ENCODE assay signal across 15 mouse cellular contexts in the genomic region with DNA sequence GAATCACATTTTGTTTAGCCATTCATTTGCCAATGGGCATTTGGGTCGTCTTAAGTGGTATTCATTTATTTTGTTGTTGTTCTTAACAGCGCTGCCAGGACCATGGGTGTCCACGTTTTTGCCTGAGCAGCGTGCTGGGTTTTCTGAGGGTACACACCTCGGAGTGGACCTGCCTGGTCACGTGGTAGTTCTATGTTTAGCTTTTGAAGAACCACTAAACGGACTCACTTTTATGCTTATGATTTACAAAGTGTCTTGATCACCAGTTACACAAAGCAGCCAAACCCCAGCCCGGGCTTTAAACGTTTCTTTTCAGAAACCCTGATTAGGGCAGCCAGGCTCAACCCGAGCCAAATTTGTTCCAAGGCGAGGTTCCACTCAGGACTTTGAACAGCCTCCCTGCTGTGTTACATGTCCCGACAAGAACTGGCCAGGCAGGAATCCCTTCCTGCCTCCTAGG. TPM values are rescaled to one million over a fixed set of nuclear protein-coding genes. Genes with fewer than 3 reads are reported as not detected.
DNase-seq lines count a peak whose midpoint lies in the region; ATAC-seq lines count a peak whose summit lies in the region.
"Had no signal": no experiment of that assay in that cellular context is flagged by ENCODE, and none has a peak within 500 bp of the region (broad histone marks: within the 10 kb centered on the region; RNA-seq: fewer than 3 reads in every experiment).

No protein-coding gene starts in this region.

- H3K4me1 ChIP-seq in forebrain, embryonic 16.5 days (replicated peaks; ENCODE audit: control insufficient read depth, insufficient read depth, low read length) = peaks cover 49% of the 10 kb centered on the region
- peaks cover 73% of the 10 kb centered on the region for H3K4me1 ChIP-seq in forebrain, embryonic 13.5 days
- H3K4me1 ChIP-seq in kidney, embryonic 15.5 days = peaks cover 50% of the 10 kb centered on the region

- H3K4me3 ChIP-seq in forebrain, embryonic 16.5 days (replicated peaks; ENCODE audit: low read length) = no peak overlapping the region
- no peak overlapping the region for H3K4me3 ChIP-seq in forebrain, embryonic 13.5 days
- H3K4me3 ChIP-seq in kidney, embryonic 15.5 days (replicated peaks) = no peak overlapping the region
- H3K4me3 ChIP-seq: hindbrain, embryonic 15.5 days; midbrain, embryonic 13.5 days had no signal

- no peak overlapping the region for H3K9ac ChIP-seq in forebrain, embryonic 16.5 days (replicated peaks; ENCODE audit: low read depth, low read length)
- no peak overlapping the region for H3K9ac ChIP-seq in forebrain, embryonic 13.5 days
- no peak overlapping the region for H3K9ac ChIP-seq in kidney, embryonic 15.5 days
- H3K9ac ChIP-seq: hindbrain, embryonic 15.5 days; lung, embryonic 14.5 days; midbrain, embryonic 13.5 days had no signal

- H3K27me3 ChIP-seq in forebrain, embryonic 16.5 days (replicated peaks; ENCODE audit: control insufficient read depth, insufficient read depth, low read length) = no peaks in the 10 kb centered on the region
- peaks cover 9% of the 10 kb centered on the region; the same call in 1 of the 2 replicates for H3K27me3 ChIP-seq in forebrain, embryonic 13.5 days
- peaks cover 3% of the 10 kb centered on the region; the same call in 1 of the 2 replicates for H3K27me3 ChIP-seq in kidney, embryonic 15.5 days

- H3K4me2 ChIP-seq in forebrain, embryonic 16.5 days (ENCODE audit: low read length) = peak overlapping the region; percentile 13; the same call in 1 of the 2 replicates
- no peak overlapping the region for H3K4me2 ChIP-seq in forebrain, embryonic 13.5 days
- H3K4me2 ChIP-seq in kidney, embryonic 15.5 days = no peak overlapping the region
- H3K4me2 ChIP-seq: hindbrain, embryonic 15.5 days; midbrain, embryonic 13.5 days had no signal

- WGBS in forebrain, embryonic 16.5 days = 33% methylated on average over 12 of the region's 12 CpGs
- 44% methylated on average over 12 of the region's 12 CpGs for WGBS in forebrain, embryonic 13.5 days
- 64% methylated on average over 12 of the region's 12 CpGs for WGBS in kidney, embryonic 15.5 days

- no peak for ATAC-seq in forebrain, embryonic 16.5 days
- no peak for ATAC-seq in forebrain, embryonic 13.5 days
- no peak for ATAC-seq in kidney, embryonic 15.5 days (replicated peaks; ENCODE audit: low FRiP score)
- ATAC-seq: midbrain, embryonic 13.5 days had no signal

- DNase-seq in kidney, adult 8-10 months = peak; percentile 54 to 65
- DNase-seq in ES-CJ7 (ENCODE audit: low read depth, low spot score) = peak; percentile 65
- peak; percentile 58 for DNase-seq in layer of hippocampus, adult 9-11 months
- DNase-seq in natural killer cell, adult 2 months (ENCODE audit: low spot score in 2 of 2) = no peak
- no peak for DNase-seq in neural tube, embryonic 10.5 days (ENCODE audit: extremely low spot score, low spot score)
- DNase-seq: cerebellum, postnatal 25 days; gastrocnemius, postnatal 36 days; lung, embryonic 14.5 days; thymus, adult 2 months had no signal

- no peaks in the 10 kb centered on the region for H3K9me3 ChIP-seq in forebrain, embryonic 16.5 days (ENCODE audit: control insufficient read depth, low read length)
- no peaks in the 10 kb centered on the region for H3K9me3 ChIP-seq in forebrain, embryonic 13.5 days (replicated peaks)
- H3K9me3 ChIP-seq in kidney, embryonic 15.5 days (replicated peaks) = no peaks in the 10 kb centered on the region
- H3K9me3 ChIP-seq: hindbrain, embryonic 15.5 days; midbrain, embryonic 13.5 days had no signal

- peak overlapping the region; percentile 0; the same call in 1 of the 2 replicates for H3K27ac ChIP-seq in forebrain, embryonic 16.5 days (ENCODE audit: low read length)
- no peak overlapping the region for H3K27ac ChIP-seq in forebrain, embryonic 13.5 days
- no peak overlapping the region for H3K27ac ChIP-seq in kidney, embryonic 15.5 days
- H3K27ac ChIP-seq: midbrain, embryonic 13.5 days had no signal

- no peaks in the 10 kb centered on the region for H3K36me3 ChIP-seq in forebrain, embryonic 16.5 days (ENCODE audit: control insufficient read depth, insufficient read depth)
- peaks cover 3% of the 10 kb centered on the region; the same call in 1 of the 2 replicates for H3K36me3 ChIP-seq in forebrain, embryonic 13.5 days (ENCODE audit: poor library complexity, severe bottlenecking)
- H3K36me3 ChIP-seq in kidney, embryonic 15.5 days = peaks cover 3% of the 10 kb centered on the region
- H3K36me3 ChIP-seq: hindbrain, embryonic 15.5 days had no signal

RNA-seq across cellular contexts. Expression of a gene that starts 2.0 kb away (rescaled TPM):
- polyA plus RNA-seq in forebrain, embryonic 16.5 days (2015; fragmentation: Nextera tagmentation; extraction: Ambion mirVana) = 16.1 and 17.1 TPM in 2 replicates
- 16.3 and 16.8 TPM in 2 replicates for polyA plus RNA-seq in forebrain, embryonic 13.5 days (2015; fragmentation: Nextera tagmentation; extraction: Ambion mirVana)
- 20.8 and 21.5 TPM in 2 replicates for polyA plus RNA-seq in kidney, embryonic 15.5 days (2015; fragmentation: Nextera tagmentation; extraction: Ambion mirVana)

RNA-seq across cellular contexts. Expression of a gene that starts 53.1 kb away (rescaled TPM):
- not detected in 2 replicates for polyA plus RNA-seq in forebrain, embryonic 16.5 days (2015; fragmentation: Nextera tagmentation; extraction: Ambion mirVana)
- polyA plus RNA-seq in forebrain, embryonic 13.5 days (2015; fragmentation: Nextera tagmentation; extraction: Ambion mirVana) = not detected in 2 replicates
- not detected in 2 replicates for polyA plus RNA-seq in kidney, embryonic 15.5 days (2015; fragmentation: Nextera tagmentation; extraction: Ambion mirVana)
- polyA plus RNA-seq: forebrain, embryonic 11.5 days; hindbrain, embryonic 15.5 days; lung, embryonic 14.5 days; midbrain, embryonic 13.5 days; thymus, adult 2 months had no signal

Comparison
In these comparisons a context has a peak if more than half of its experiments do, and no peak if none do; other contexts are left out.
1. DNase-seq: peak in kidney, adult 8-10 months (2 of 2), ES-CJ7 (single experiment) and layer of hippocampus, adult 9-11 months (single experiment); none in natural killer cell, adult 2 months (0 of 2) and neural tube, embryonic 10.5 days (single experiment).